Mouse (Mus musculus) liver, postnatal 0 days (tissue): ENCODE results near the gene Pgap3.

Experiments
- CTCF ChIP-seq: sonication (generic); IDR thresholded peaks from 2 replicates; pipeline ENCODE4 v1.5.1; 2016; ENCODE audit warnings: antibody characterized with exemption, low read depth
- EP300 ChIP-seq: IDR thresholded peaks from 2 replicates; pipeline ENCODE4 v1.6.1; 2016; ENCODE audit warnings: antibody characterized with exemption, low read depth, mild to moderate bottlenecking

DNA sequence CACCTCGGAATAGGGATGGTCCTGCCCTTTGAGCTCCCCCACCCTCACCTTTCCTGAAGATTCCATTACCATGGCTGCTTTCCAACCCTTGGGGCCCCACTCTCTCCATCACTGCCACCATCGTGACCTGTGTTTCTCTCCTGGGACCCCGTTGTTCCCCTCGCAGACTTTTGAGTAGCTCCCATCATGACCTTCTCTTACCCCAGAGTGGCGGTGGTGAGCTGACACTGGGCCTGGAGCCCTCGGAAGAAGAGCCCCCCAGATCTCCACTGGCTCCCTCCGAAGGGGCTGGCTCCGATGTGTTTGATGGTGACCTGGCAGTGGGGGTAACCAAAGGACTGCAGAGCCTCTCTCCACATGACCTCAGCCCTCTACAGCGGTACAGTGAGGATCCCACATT is 35.4 kb upstream of the Pgap3 start:
- TF ChIP-seq EP300, result no peak
- no peak for TF ChIP-seq CTCF
